Mouse (Mus musculus): ENCODE results near the gene Cfl1.

GRCm38 (mm10) chr19:5466916-5467500 is 23.2 kb upstream of the Cfl1 start:
- no peak for TF ChIP-seq TAL1 (IDR thresholded peaks at IDR 0.05; ENCODE audit: low read length)
- TF ChIP-seq GATA1 (IDR thresholded peaks at IDR 0.05; ENCODE audit: low read length) = no peak
